Mouse (Mus musculus): Measurements from ENCODE around the gene 4930470P17Rik. TPM values are rescaled to one million over a fixed set of nuclear protein-coding genes. Genes with fewer than 3 reads are reported as not detected.

Gene 4930470P17Rik
- polyA plus RNA-seq, 1 experiment from 2014 or later: not detected

DNA sequence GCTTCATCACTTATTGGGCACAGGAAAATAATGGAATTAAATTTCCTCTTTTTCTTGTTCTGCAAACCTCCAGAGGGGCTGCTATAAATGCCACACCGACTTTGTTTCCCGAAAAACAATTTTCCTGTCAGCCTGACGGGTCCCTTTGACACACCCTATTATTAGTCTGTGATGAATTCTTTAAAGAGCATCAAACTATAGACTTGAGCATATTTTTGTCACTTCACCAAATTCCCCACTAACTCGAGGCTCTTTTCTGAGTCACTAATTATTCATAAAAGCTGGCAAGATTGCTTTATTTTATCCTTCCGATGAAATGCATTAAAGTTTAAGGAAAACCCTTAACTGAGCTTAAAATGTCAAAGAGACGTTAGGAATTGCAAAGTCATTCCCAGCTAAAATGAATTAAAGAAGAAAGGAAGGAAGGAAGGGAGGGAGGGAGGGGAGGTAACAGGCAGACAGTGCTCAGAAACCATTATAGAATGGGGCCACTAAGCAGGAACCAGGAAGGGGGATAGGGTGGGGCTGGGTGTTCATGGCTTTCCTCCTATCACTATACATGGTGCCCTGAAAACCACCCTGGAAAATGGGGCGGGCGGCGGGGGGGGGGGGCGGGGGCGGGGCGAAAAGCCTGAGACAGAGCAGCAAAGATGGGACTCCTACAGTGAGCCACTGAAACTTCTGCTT lies 67.6 kb downstream of the 4930470P17Rik start:
- 57% methylated on average over 12 of the region's 12 CpGs for WGBS
- Histone ChIP-seq H3K4me1 (ENCODE audit: insufficient read depth, low read length) (no peaks in the 10 kb centered on the region), H3K36me3 (ENCODE audit: insufficient read depth, low read length) (no peaks in the 10 kb centered on the region), H3K4me2 (replicated peaks; ENCODE audit: low read depth, low read length) (no peak overlapping the region), H3K9me3 (ENCODE audit: low read length) (no peaks in the 10 kb centered on the region), H3K4me3 (ENCODE audit: low read length) (no peak overlapping the region), H3K27me3 (ENCODE audit: insufficient read depth, low read length) (0 out of 2 replicates have a peak, but pooled peaks cover 3% of the 10 kb centered on the region), H3K9ac (replicated peaks; ENCODE audit: low read length) (no peak overlapping the region), H3K27ac (ENCODE audit: low read length) (no peak overlapping the region)
- no peak for ATAC-seq (ENCODE audit: low FRiP score, low TSS enrichment)

DNA sequence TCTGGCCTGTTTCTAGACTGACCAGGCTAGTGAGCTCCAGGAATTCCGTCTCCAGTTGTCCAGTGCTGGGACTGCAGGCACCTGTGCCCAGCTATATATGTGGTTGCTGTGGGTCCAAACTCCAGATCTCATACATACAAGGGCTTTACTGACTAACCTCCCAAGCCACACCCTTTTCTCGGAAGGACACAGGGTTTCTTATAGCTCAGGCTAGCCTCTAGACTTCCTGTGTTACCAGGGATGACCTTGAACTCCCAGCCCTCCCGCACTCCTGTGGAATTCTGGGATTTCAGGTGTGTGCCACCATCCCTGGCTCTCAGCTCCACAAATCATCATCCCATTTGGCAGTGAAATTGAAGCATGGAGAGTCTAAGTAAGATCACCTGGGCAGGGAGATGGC lies 71.6 kb downstream of the 4930470P17Rik start:
- ATAC-seq (ENCODE audit: low FRiP score, low TSS enrichment): no peak
- H3K36me3 ChIP-seq (ENCODE audit: insufficient read depth, low read length): no peaks in the 10 kb centered on the region
- no peak overlapping the region for H3K9ac ChIP-seq (replicated peaks; ENCODE audit: low read length)
- H3K4me3 ChIP-seq (ENCODE audit: low read length): no peak overlapping the region
- no peaks in the 10 kb centered on the region for H3K9me3 ChIP-seq (ENCODE audit: low read length)
- no peak overlapping the region for H3K27ac ChIP-seq (ENCODE audit: low read length)
- no peaks in the 10 kb centered on the region for H3K4me1 ChIP-seq (ENCODE audit: insufficient read depth, low read length)
- no peak overlapping the region for H3K4me2 ChIP-seq (replicated peaks; ENCODE audit: low read depth, low read length)
- H3K27me3 ChIP-seq (ENCODE audit: insufficient read depth, low read length): 0 out of 2 replicates have a peak, but pooled peaks cover 3% of the 10 kb centered on the region
- WGBS: 92% methylated on average over 3 of the region's 3 CpGs

DNA sequence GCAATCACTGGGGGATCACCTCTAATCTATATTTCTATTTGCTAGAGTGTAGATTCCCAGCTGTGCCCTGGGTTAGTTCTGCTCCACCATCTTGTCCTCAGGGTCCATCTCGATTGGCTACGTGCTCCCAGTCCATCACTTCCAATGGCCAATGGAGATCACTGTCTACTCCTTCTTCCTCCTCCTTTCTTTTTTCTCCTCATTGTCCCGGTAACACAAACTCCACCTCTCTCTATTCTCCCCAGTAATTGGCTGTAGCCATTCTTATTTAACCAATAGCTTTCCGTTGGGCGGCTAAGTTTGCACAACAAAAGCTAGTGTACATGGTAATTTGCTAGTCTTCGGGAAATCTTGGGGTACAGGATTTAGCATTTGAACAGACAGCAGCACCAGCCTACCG lies 72.1 kb downstream of the 4930470P17Rik start:
- ATAC-seq (ENCODE audit: low FRiP score, low TSS enrichment): no peak
- Histone ChIP-seq H3K36me3 (ENCODE audit: insufficient read depth, low read length) (no peaks in the 10 kb centered on the region), H3K4me3 (ENCODE audit: low read length) (no peak overlapping the region), H3K4me1 (ENCODE audit: insufficient read depth, low read length) (no peaks in the 10 kb centered on the region), H3K27ac (ENCODE audit: low read length) (no peak overlapping the region), H3K4me2 (replicated peaks; ENCODE audit: low read depth, low read length) (no peak overlapping the region), H3K9ac (replicated peaks; ENCODE audit: low read length) (no peak overlapping the region), H3K27me3 (ENCODE audit: insufficient read depth, low read length) (0 out of 2 replicates have a peak, but pooled peaks cover 3% of the 10 kb centered on the region), H3K9me3 (ENCODE audit: low read length) (no peaks in the 10 kb centered on the region)
- 94% methylated on average over 7 of the region's 7 CpGs for WGBS

Other genes starting within 250 kb of the 4930470P17Rik start
- 0.66 and 1.0 TPM in 2 replicates for gene Bcas1, start 174.2 kb downstream of the 4930470P17Rik start, polyA plus RNA-seq (2015; fragmentation: Nextera tagmentation; extraction: Ambion mirVana)
- gene Pfdn4, start 105.6 kb downstream of the 4930470P17Rik start, polyA plus RNA-seq (2015; fragmentation: Nextera tagmentation; extraction: Ambion mirVana): 56.4 and 74.0 TPM in 2 replicates
- gene Cyp24a1, start 104.9 kb downstream of the 4930470P17Rik start, polyA plus RNA-seq (2015; fragmentation: Nextera tagmentation; extraction: Ambion mirVana): 3.2 and 4.0 TPM in 2 replicates
- gene Dok5, start 129.8 kb upstream of the 4930470P17Rik start, polyA plus RNA-seq (2015; fragmentation: Nextera tagmentation; extraction: Ambion mirVana): 1.6 and 1.7 TPM in 2 replicates